Mouse (Mus musculus) adrenal gland (tissue): ENCODE measurements at regions not wholly inside any gene's neighbourhood (a gene's known extent, or its start where the extent isn't known, plus 50 kb on each side); places are given as distances from the start of the nearest gene placed in this dataset.
"Not testable (repeated sequence)": the region's sequence is repeated elsewhere in the genome, so short reads cannot be mapped to it uniquely, and the experiment has no call there.

Source experiments
- intact Hi-C: fragments of 180-260 bp; cut with DNase I; formaldehyde crosslinking; loops from one replicate; pipeline ENCODE4 v1.15.1; 2025

DNA sequence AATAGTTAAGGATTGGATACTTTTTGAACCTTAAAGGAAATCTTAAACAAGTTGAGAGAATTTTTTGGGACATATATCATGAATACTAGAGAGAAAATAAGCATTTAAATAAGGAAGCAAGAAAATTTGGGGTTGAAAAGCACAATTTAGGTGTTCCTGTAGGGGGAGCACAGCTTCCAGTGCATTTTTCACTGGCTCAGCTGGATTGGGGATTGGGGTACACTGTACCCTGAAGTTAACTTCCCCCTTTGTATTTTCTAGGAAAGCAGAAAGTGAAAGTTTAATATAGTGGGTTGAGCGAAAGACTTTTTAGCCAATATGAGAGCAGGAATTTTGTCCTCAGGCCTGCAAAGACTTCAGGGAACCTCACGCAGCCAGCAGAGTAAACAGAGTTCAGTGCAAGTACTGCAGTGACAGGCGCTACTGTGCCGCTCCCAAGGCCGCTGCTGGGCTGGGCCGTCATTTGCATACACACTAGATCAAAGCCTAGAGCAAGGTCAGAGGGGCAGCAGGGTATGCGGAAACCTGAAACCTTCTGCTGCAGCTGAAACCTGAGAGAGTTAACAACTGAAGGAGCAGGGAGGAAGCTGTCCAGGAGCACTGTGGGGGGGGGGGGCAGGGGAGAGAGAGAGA, 1111.4 kb downstream of the H2al1n start:
- intact Hi-C loops = loop anchor here (10.0 kb wide), 1 partner anchor 492 kb away; no protein-coding TSS in a partner anchor

DNA sequence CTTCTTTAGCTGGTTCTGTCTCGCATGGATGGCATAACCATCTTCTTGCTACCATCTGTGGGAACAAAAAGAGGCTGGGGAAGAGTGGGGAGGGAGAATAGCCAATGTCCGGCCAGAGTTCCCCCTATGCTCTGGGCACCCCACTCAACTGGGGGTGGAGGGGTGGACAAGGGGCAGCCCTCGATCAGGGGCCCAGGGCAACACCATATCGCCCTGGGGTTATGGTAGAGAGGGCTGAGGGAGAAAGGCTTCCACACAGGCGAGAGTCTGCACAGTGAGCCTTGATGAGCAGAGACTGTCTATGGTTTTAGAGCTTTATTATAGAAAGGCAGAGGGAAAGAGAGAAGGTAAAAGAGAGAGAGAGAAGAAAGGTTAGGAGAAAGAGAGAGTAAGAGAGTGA, 1112.0 kb downstream of the H2al1n start:
- intact Hi-C loops = loop anchor here (10.0 kb wide), 1 partner anchor 492 kb away; no protein-coding TSS in a partner anchor

DNA sequence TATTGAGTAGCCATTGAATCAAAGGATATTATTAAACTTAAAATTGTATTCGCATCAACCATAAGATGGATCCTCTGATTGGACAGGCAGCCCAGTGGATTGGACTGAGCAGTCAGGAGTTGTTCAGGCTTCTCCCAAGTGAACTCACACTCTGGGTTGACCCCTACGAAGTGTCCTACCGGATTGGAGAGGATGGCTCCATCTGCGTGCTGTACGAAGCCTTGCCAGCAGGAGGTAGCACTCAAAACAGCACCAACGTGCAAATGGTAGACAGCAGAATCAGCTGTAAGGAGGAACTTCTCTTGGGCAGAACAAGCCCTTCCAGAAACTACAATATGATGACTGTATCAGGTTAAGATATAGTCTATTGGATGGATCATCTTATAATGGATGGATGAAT, 1154.2 kb downstream of the H2al1n start:
- intact Hi-C loops = not testable (repeated sequence)
